8 mouse cellular contexts compared by ENCODE assay signal in genomic region chr8:120543416-120544055, GRCm38 (mm10). TPM values are rescaled to one million over a fixed set of nuclear protein-coding genes. Genes with fewer than 3 reads are reported as not detected.
DNase-seq lines count a peak whose midpoint lies in the region; ATAC-seq lines count a peak whose summit lies in the region.

No protein-coding gene starts in this region.

- no peak overlapping the region for H3K9ac ChIP-seq in intestine, embryonic 15.5 days
- no peak overlapping the region for H3K9ac ChIP-seq in midbrain, embryonic 12.5 days (replicated peaks)

- H3K4me2 ChIP-seq in intestine, embryonic 15.5 days (replicated peaks): peak overlapping the region; percentile 18
- H3K4me2 ChIP-seq in midbrain, embryonic 12.5 days (replicated peaks): peak overlapping the region; percentile 14

- H3K9me3 ChIP-seq in intestine, embryonic 15.5 days: no peaks in the 10 kb centered on the region
- no peaks in the 10 kb centered on the region for H3K9me3 ChIP-seq in midbrain, embryonic 12.5 days

- H3K4me1 ChIP-seq in intestine, embryonic 15.5 days (replicated peaks): peaks cover 75% of the 10 kb centered on the region
- peaks cover 90% of the 10 kb centered on the region for H3K4me1 ChIP-seq in midbrain, embryonic 12.5 days

- H3K27ac ChIP-seq in intestine, embryonic 15.5 days: peak overlapping the region; percentile 38
- peak overlapping the region; percentile 36 for H3K27ac ChIP-seq in midbrain, embryonic 12.5 days (replicated peaks)

- no peaks in the 10 kb centered on the region for H3K36me3 ChIP-seq in intestine, embryonic 15.5 days
- no peaks in the 10 kb centered on the region for H3K36me3 ChIP-seq in midbrain, embryonic 12.5 days

- H3K27me3 ChIP-seq in intestine, embryonic 15.5 days (replicated peaks): no peaks in the 10 kb centered on the region
- peaks cover 11% of the 10 kb centered on the region; the same call in 1 of the 2 replicates for H3K27me3 ChIP-seq in midbrain, embryonic 12.5 days

- intact Hi-C loops in left cerebral cortex, postnatal 4 days (cut with DNase I): no loop called here

- WGBS in intestine, embryonic 15.5 days: 41% methylated on average over 8 of the region's 8 CpGs
- WGBS in midbrain, embryonic 12.5 days: 72% methylated on average over 8 of the region's 8 CpGs

- no peak overlapping the region for H3K4me3 ChIP-seq in intestine, embryonic 15.5 days (replicated peaks)
- no peak overlapping the region; the same call in 1 of the 2 replicates for H3K4me3 ChIP-seq in midbrain, embryonic 12.5 days

- no peak for ATAC-seq in intestine, embryonic 15.5 days
- no peak for ATAC-seq in midbrain, embryonic 12.5 days (ENCODE audit: low FRiP score, low read depth)
- ATAC-seq in megakaryocyte-erythroid progenitor cell, adult 5-6 weeks (replicated peaks; ENCODE audit: low FRiP score, low TSS enrichment, poor library complexity, severe bottlenecking): no peak

- DNase-seq in left cerebral cortex, postnatal 4 days: peak; percentile 70
- DNase-seq in left cerebral cortex, adult 8-10 months (ENCODE audit: low spot score in 2 of 2): no peak
- DNase-seq in fibroblast of lung, adult 2 months (ENCODE audit: low read depth): peak; percentile 21
- no peak for DNase-seq in right cerebral cortex, postnatal 36 days (ENCODE audit: low spot score in 2 of 2)
- no peak for DNase-seq in frontal cortex, postnatal 14 days (ENCODE audit: low spot score in 2 of 2)

RNA-seq across cellular contexts. Expression of gene Gins2, which starts 45.6 kb away (rescaled TPM):
- 1 to 10 TPM; 4.8 to 5.7 TPM for total RNA-seq in left cerebral cortex, postnatal 4 days (2021)
- 1 to 10 TPM; 1.1 to 3.3 (median 2.5) TPM for total RNA-seq in left cerebral cortex, adult 8-10 months (2022)
- polyA plus RNA-seq in intestine, embryonic 15.5 days (2015; fragmentation: Nextera tagmentation; extraction: Ambion mirVana): 88.4 and 88.8 TPM in 2 replicates
- 73.7 and 84.8 TPM in 2 replicates for polyA plus RNA-seq in midbrain, embryonic 12.5 days (2016; fragmentation: Nextera tagmentation; extraction: Ambion mirVana)
- 76.6 and 99.8 TPM in 2 replicates for total RNA-seq in megakaryocyte-erythroid progenitor cell, adult 5-6 weeks (2014; fragmentation: Nextera tagmentation)
- 43.8 and 62.0 TPM in 2 replicates for total RNA-seq in megakaryocyte-erythroid progenitor cell, adult 5-6 weeks (2017)

Comparison
In these comparisons a context has a peak if more than half of its experiments do, and no peak if none do; other contexts are left out.
1. DNase-seq: peak in left cerebral cortex, postnatal 4 days (single experiment) and fibroblast of lung, adult 2 months (single experiment); none in left cerebral cortex, adult 8-10 months (0 of 2), right cerebral cortex, postnatal 36 days (0 of 2) and frontal cortex, postnatal 14 days (0 of 2).
2. RNA of gene Gins2, which starts 45.6 kb away (total RNA-seq): 43.8 to 99.8 TPM in megakaryocyte-erythroid progenitor cell, adult 5-6 weeks; 4.8 to 5.7 TPM in left cerebral cortex, postnatal 4 days and 1.1 to 3.3 TPM in left cerebral cortex, adult 8-10 months; every median in the first group is over 4 times any median in the second.